Mouse (Mus musculus): ENCODE measurements around the gene Selplg.
"Not testable (repeated sequence)": the region's sequence is repeated elsewhere in the genome, so short reads cannot be mapped to it uniquely, and the experiment has no call there.

Gene Selplg

DNA sequence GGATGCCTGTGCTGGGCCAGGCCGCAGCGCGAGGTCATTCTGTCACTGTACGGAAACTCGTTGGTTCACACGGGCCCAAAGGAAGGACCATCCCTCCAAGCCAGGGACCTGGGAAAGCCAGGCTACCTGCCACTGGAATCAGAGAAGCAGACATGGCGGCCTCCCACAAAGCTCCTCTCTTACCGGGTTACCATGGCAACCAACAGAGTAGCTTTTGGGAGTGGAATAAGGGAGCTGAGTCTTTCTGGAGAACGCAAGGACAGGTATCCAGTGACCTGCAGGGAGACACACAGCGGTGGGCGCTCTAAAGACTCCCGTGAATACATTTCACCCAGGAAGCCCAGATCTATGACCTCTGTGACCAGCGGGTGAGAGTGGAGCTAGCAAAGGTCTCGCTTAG, 13.9 kb downstream of the Selplg start:
- no peak for DNase-seq

DNA sequence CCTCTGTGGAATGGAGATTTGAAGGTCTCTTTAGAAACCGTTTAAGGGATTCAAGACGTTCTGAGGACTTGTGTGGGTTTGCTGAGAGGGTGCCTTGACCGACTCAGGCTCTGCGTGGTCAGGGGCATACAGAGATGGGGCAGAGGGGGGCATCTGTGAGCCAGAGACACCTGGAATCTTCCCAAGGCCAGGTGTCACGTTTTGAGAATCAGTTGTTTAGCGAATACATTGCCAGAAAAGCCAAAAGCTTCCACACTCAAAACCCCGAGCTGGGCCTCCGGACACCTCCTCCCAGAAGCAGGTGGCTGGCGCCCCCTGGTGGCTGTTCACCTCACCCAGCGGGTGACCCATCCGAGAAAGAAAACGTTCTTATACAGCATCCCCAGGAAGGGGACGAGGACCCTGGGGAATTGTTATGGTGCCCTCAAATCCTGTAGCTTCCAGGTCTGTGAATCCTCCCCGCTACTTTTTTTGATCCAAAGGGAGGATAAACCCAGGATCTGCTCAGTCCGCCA, 16.7 kb downstream of the Selplg start:
- DNase-seq = peak; percentile 70

GRCm38 (mm10) chr5:113815041-113815389, 17.4 kb downstream of the Selplg start:
- DNase-seq = no peak

GRCm38 (mm10) chr5:113814111-113815040, 18.1 kb downstream of the Selplg start:
- DNase-seq = no peak

DNA sequence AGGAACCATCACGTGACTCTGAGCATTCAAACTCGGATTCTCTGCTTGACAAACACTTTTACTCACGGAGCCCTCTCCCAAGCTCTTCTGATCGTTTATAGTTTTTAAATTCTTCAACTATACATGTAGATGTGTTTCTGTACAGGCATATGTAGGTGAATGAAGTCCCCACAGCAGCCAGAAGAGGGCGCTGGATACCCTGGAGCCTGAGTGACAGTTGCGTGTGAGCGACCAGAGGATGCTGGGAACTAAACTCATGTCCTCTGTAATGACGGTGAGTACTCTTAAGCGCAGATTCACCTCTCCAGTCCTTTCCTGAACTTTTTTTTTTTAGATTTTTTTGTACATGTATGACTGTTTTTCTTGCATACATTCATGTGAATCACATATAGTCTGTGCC, 18.8 kb downstream of the Selplg start:
- DNase-seq = no peak

DNA sequence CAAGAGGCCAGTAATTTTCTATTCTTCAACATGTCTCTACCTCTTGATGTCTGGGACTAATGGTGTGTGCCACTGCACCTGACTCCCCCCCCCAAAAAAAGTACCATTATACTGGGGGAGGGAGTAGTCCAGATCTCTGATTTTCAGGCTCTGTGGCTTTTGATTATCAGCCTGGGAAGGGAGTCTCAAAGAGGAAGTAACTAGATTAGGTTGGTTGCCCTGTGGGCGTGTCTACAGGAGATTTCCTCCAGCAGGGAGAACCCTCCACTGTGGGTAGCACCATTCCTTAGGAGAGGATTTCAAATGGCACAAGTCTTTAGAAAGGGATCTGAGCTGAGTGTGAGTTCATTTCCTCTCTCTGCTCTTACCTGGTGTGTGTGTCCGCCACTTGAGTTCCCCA, 19.8 kb downstream of the Selplg start:
- DNase-seq = no peak

GRCm38 (mm10) chr5:113811824-113812420, 20.5 kb downstream of the Selplg start:
- DNase-seq = not testable (repeated sequence)

DNA sequence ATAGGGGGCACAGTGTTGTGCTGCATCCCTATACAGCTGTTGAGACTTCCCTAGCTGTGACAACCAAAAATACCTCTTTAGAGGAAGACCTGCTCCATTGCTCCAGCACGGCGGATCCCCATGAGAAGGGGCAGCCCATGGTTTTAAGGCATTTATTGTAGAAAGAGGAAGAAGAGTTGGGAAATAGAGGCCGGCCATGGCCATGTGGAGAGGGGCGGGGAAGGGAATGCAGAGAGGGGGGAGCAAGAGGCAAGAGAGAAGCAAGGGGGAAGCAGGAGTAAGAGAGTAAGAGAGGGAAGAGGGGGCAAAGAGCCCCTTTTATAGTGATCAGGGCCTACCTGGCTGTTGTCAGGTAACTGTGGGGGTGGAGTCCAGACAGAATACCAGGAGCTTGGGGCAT, 22.3 kb downstream of the Selplg start:
- no peak for DNase-seq

DNA sequence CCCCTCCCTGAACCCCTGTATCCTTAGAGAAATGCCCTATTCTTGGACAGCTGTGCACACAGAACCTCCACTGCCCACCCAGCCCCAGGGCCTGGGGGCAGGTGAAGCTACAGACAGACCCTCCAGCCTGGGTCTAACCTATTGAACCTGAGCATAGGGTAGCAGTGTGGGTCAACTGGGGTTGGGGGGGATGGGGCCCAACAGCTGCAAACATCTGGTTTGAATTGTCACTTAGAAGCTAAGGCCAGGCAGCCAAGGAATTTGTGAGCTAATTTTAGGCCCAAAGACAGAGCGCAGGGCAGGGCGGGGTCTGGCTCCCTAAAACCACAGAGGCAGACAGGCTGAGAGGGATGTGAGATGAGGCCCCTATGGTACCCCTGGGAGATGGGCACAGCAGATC, 24.3 kb downstream of the Selplg start:
- DNase-seq = no peak

GRCm38 (mm10) chr5:113807712-113808111, 24.7 kb downstream of the Selplg start:
- DNase-seq = no peak

DNA sequence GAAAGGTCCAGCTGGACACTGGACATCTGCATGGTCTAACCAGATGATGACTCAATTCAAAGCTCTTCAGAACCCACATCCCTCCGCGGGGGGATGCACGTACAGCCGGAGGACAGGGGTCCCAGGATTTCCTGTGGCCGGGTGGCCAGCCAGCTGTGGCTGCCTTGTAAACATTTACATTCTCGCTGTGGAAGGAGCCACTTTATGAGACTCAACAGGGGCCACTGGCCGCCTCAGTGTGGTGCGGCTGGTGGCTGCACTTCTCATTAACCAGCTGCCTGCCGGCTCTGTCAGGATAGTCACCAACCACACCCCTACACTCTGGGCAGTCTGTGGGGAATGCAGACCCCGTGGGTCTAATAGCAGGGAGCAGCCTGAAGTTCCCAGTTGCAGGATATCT, 26.0 kb downstream of the Selplg start:
- DNase-seq = no peak

DNA sequence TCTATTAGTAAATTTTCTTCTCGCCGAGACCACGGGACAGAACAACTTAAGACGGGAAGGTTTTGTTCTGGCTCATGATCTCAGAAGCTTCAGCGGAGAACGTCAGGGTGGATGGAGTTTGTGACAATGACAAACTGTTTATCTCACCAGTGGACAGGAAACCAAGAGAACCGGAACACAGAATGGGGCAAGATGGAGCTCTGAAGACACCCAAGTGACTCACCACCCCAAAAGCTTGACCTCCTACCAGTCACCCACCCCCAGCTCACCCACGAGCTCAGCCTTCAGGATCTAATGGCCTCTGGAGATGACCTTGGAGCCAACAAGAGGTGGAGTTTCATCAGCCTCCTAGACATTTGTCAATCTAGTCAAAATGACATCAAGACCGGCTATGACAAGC, 27.1 kb downstream of the Selplg start:
- no peak for DNase-seq

GRCm38 (mm10) chr5:113804395-113804966, 28.0 kb downstream of the Selplg start:
- no peak for DNase-seq

- no peak for DNase-seq
Observed at GRCm38 (mm10) chr5:113800280-113800679, 32.2 kb downstream of the Selplg start, which contains the start of gene Tmem119. Gene Tmem119 (minus strand): TSS chr5:113800516.

DNA sequence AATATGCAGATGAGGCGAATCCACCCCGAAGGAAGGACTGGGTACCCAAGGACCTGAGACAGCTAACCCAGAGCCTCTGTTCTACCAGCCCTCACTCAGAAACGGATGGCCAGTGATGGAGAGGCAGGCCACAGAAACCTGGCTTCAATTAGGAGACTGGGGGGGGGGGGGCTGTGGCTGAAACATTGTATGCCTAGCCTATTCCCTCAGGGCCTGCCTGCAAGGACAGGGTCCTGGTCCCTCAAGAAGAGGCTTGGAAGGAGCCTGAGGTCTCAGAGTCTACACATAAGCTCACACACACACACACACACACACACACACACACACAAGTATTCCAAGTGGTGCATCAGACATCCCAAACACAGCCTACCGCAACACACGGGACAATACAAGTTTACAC, 32.8 kb downstream of the Selplg start:
- no peak for DNase-seq

GRCm38 (mm10) chr5:113798525-113798924, 33.9 kb downstream of the Selplg start:
- DNase-seq = no peak

DNA sequence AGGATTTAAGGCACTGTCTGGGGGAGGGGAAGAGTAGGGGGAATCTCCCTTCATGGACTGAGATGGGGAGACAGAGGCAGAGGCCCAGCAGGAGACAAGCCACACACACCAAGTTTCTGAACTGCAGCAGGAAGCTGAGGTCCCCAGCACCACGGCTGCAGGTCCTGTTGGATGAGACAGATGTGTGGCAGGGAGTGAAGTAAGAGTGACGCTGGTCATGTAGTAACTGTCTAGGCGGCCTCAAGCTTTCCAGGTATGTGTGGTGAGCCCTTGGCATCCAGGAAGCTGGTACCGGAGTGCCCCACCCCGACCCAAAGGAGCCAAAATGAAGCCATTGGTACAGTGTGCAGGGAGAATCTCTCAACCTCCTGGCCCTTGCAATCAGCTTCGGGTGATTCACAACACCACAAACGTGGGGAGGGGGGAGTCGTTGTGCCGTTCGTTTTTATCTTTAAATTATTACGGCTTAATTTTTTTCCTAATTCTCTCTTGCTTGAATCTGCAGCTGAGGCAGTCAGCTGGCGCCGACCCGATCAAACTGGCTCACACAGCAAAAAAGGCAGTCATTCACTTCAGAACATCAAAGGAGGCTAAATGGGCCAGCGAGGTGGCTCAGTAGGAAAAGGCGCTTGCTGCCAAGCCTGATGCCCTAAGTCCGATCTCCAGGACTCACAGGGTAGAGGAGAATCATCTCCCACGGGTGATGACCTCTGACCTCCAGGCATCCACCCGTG, 35.1 kb downstream of the Selplg start:
- no peak for DNase-seq

- no peak for DNase-seq
Observed at GRCm38 (mm10) chr5:113796401-113797148, 35.9 kb downstream of the Selplg start.

GRCm38 (mm10) chr5:113791197-113792095, 41.0 kb downstream of the Selplg start:
- DNase-seq = no peak

GRCm38 (mm10) chr5:113790453-113791196, 41.8 kb downstream of the Selplg start:
- DNase-seq = no peak
